Mouse (Mus musculus) liver, embryonic 16.5 days (tissue): Measurements from ENCODE around the gene Tmem123. TPM values are rescaled to one million over a fixed set of nuclear protein-coding genes. Genes with fewer than 3 reads are reported as not detected.
A peak's percentile ranks its signal among the peaks of the same experiment; 100 is the strongest.

ENCODE experiments used
- ATAC-seq: fragments of 200-750 bp; cut with Nextera tagmentation; 2 replicates; pipeline ENCODE4 v1.8.0; 2017; ENCODE audit warnings: low read depth, mild to moderate bottlenecking, moderate number of reproducible peaks, moderate library complexity
- H3K27ac ChIP-seq: fragments of 300-500 bp; sonication (generic); 2 replicates; pipeline ENCODE4 v1.5.1; 2014; ENCODE audit warnings: mild to moderate bottlenecking, low read length
- H3K27me3 ChIP-seq: fragments of 300-500 bp; sonication (generic); 2 replicates; pipeline ENCODE4 v1.6.1; 2014; ENCODE audit warnings: low read depth, low read length, mixed read lengths; ENCODE audit not compliant: control insufficient read depth, insufficient read depth
- H3K36me3 ChIP-seq: fragments of 300-500 bp; sonication (generic); 2 replicates; pipeline ENCODE4 v1.6.1; 2014; ENCODE audit warnings: mild to moderate bottlenecking; ENCODE audit not compliant: control insufficient read depth, insufficient read depth
- H3K4me1 ChIP-seq: fragments of 300-500 bp; sonication (generic); 2 replicates; pipeline ENCODE4 v1.6.1; 2014; ENCODE audit warnings: low read depth, low read length, mixed read lengths; ENCODE audit not compliant: control insufficient read depth
- H3K4me2 ChIP-seq: fragments of 300-500 bp; sonication (generic); 2 replicates; pipeline ENCODE4 v1.6.1; 2014; ENCODE audit warnings: low read depth, low read length, mixed read lengths
- H3K4me3 ChIP-seq: fragments of 300-500 bp; sonication (generic); 2 replicates; pipeline ENCODE4 v1.5.1; 2014; ENCODE audit warnings: low read depth, mild to moderate bottlenecking, low read length
- H3K9ac ChIP-seq: fragments of 300-500 bp; sonication (generic); 2 replicates; pipeline ENCODE4 v1.6.1; 2014; ENCODE audit warnings: low read depth, low read length
- H3K9me3 ChIP-seq: fragments of 300-500 bp; sonication (generic); replicated peaks from 2 replicates; pipeline ENCODE4 v1.6.1; 2016; ENCODE audit warnings: low read length; ENCODE audit not compliant: control insufficient read depth
- WGBS: fragments of 180-500 bp; shearing (Covaris S2); extraction: QIAGEN DNeasy Blood & Tissue Kit; methylation state at CpG from one replicate; pipeline ENCODE4 v1.1.7; 2014; ENCODE audit not compliant: insufficient replicate concordance; 5-methylcytosine and 5-hydroxymethylcytosine counted together
- polyA plus RNA-seq: library from polyadenylated mRNA; unstranded; fragments of >200 nt; fragmentation: Nextera tagmentation; extraction: Ambion mirVana; gene quantifications from 2 replicates; pipeline ENCODE4 v1.2.1, GENCODE M21; 2015

Tmem123 gene
- 28.6 and 30.5 TPM in 2 replicates for polyA plus RNA-seq

- H3K9ac ChIP-seq, result peak within 1 kb of the TSS; percentile 91
- peak within 1 kb of the TSS; percentile 81 for H3K27ac ChIP-seq
- peaks cover 39% of the 10 kb centered on the region for H3K4me1 ChIP-seq
- 0 out of 2 replicates have a peak, but pooled peaks cover under 1% of the 10 kb centered on the region for H3K36me3 ChIP-seq
- peak within 1 kb of the TSS; percentile 91 for H3K4me2 ChIP-seq
- ATAC-seq, result peak; percentile 92
- H3K4me3 ChIP-seq, result peak within 1 kb of the TSS; percentile 91
- under 1% methylated on average over 46 of the region's 52 CpGs for WGBS
- H3K9me3 ChIP-seq, result no peaks in the 10 kb centered on the region
- no peaks in the 10 kb centered on the region for H3K27me3 ChIP-seq
Measured at GRCm38 (mm10) chr9:7763614-7764300, at the start of gene Tmem123. Tmem123 (plus strand) TSS chr9:7764041.

- WGBS, result 19% methylated on average over 4 of the region's 4 CpGs
- Histone ChIP-seq H3K27me3 (no peaks in the 10 kb centered on the region), H3K9me3 (no peaks in the 10 kb centered on the region), H3K9ac (no peak overlapping the region), H3K4me2 (no peak overlapping the region), H3K27ac (no peak overlapping the region), H3K36me3 (no peaks in the 10 kb centered on the region), H3K4me1 (no peaks in the 10 kb centered on the region), H3K4me3 (no peak overlapping the region)
- ATAC-seq, result no peak
Measured at GRCm38 (mm10) chr9:7714062-7714907, 49.6 kb upstream of the Tmem123 start.

- Histone ChIP-seq H3K4me1 (no peaks in the 10 kb centered on the region), H3K27ac (no peak overlapping the region), H3K36me3 (no peaks in the 10 kb centered on the region), H3K4me3 (no peak overlapping the region), H3K4me2 (no peak overlapping the region), H3K9me3 (no peaks in the 10 kb centered on the region), H3K27me3 (no peaks in the 10 kb centered on the region), H3K9ac (no peak overlapping the region)
- no peak for ATAC-seq
- 62% methylated on average over 2 of the region's 2 CpGs for WGBS
Measured at GRCm38 (mm10) chr9:7714908-7715175, 49.0 kb upstream of the Tmem123 start.

- no peaks in the 10 kb centered on the region for H3K4me1 ChIP-seq
- H3K4me2 ChIP-seq, result no peak overlapping the region
- H3K4me3 ChIP-seq, result no peak overlapping the region
- H3K27ac ChIP-seq, result no peak overlapping the region
- H3K9me3 ChIP-seq, result no peaks in the 10 kb centered on the region
- ATAC-seq, result no peak
- H3K27me3 ChIP-seq, result no peaks in the 10 kb centered on the region
- 74% methylated on average over 1 of the region's 1 CpGs for WGBS
- H3K9ac ChIP-seq, result no peak overlapping the region
- no peaks in the 10 kb centered on the region for H3K36me3 ChIP-seq
Measured at GRCm38 (mm10) chr9:7721543-7721942, 42.3 kb upstream of the Tmem123 start.

- no peak for ATAC-seq
- Histone ChIP-seq H3K27me3 (no peaks in the 10 kb centered on the region), H3K36me3 (no peaks in the 10 kb centered on the region), H3K4me3 (no peak overlapping the region), H3K4me1 (no peaks in the 10 kb centered on the region), H3K9ac (no peak overlapping the region), H3K4me2 (no peak overlapping the region), H3K27ac (no peak overlapping the region), H3K9me3 (no peaks in the 10 kb centered on the region)
- 34% methylated on average over 4 of the region's 4 CpGs for WGBS
Measured at GRCm38 (mm10) chr9:7728997-7729396, 34.8 kb upstream of the Tmem123 start.

- Histone ChIP-seq H3K9ac (no peak overlapping the region), H3K27me3 (no peaks in the 10 kb centered on the region), H3K27ac (no peak overlapping the region), H3K36me3 (no peaks in the 10 kb centered on the region), H3K4me1 (no peaks in the 10 kb centered on the region), H3K4me3 (no peak overlapping the region), H3K4me2 (no peak overlapping the region), H3K9me3 (no peaks in the 10 kb centered on the region)
- ATAC-seq, result no peak
- WGBS, result 21% methylated on average over 1 of the region's 1 CpGs
Measured at GRCm38 (mm10) chr9:7742696-7743095, 21.1 kb upstream of the Tmem123 start.

- Histone ChIP-seq H3K27ac (no peak overlapping the region), H3K27me3 (no peaks in the 10 kb centered on the region), H3K36me3 (no peaks in the 10 kb centered on the region), H3K9me3 (no peaks in the 10 kb centered on the region), H3K9ac (no peak overlapping the region), H3K4me2 (no peak overlapping the region), H3K4me1 (no peaks in the 10 kb centered on the region), H3K4me3 (no peak overlapping the region)
- WGBS, result 59% methylated on average over 1 of the region's 1 CpGs
- ATAC-seq, result no peak
Measured at GRCm38 (mm10) chr9:7744156-7744555, 19.7 kb upstream of the Tmem123 start.

GRCm38 (mm10) chr9:7748881-7749280 lies 15.0 kb upstream of the Tmem123 start:
- no peak overlapping the region for H3K27ac ChIP-seq
- no peaks in the 10 kb centered on the region for H3K4me1 ChIP-seq
- ATAC-seq, result no peak
- no peaks in the 10 kb centered on the region for H3K36me3 ChIP-seq
- H3K9me3 ChIP-seq, result no peaks in the 10 kb centered on the region
- no peaks in the 10 kb centered on the region for H3K27me3 ChIP-seq
- H3K4me2 ChIP-seq, result no peak overlapping the region
- no peak overlapping the region for H3K4me3 ChIP-seq
- H3K9ac ChIP-seq, result no peak overlapping the region
- WGBS, result 76% methylated on average over 3 of the region's 3 CpGs

- WGBS, result 59% methylated on average over 4 of the region's 4 CpGs
- Histone ChIP-seq H3K9ac (no peak overlapping the region), H3K9me3 (no peaks in the 10 kb centered on the region), H3K4me3 (no peak overlapping the region), H3K27ac (no peak overlapping the region), H3K27me3 (no peaks in the 10 kb centered on the region), H3K4me2 (no peak overlapping the region), H3K4me1 (no peaks in the 10 kb centered on the region), H3K36me3 (no peaks in the 10 kb centered on the region)
- no peak for ATAC-seq
Measured at GRCm38 (mm10) chr9:7749537-7749936, 14.3 kb upstream of the Tmem123 start.
